Mouse (Mus musculus): ENCODE results near the gene Igsf21.

Igsf21 gene

GRCm38 (mm10) chr4:140092367-140092766 lies 154.2 kb downstream of the Igsf21 start:
- DNase-seq, result no peak

- no peak for DNase-seq
Observed at GRCm38 (mm10) chr4:140091693-140092092, 154.9 kb downstream of the Igsf21 start.

GRCm38 (mm10) chr4:140089676-140090075 lies 156.9 kb downstream of the Igsf21 start:
- DNase-seq, result no peak

GRCm38 (mm10) chr4:140088711-140089440 lies 157.7 kb downstream of the Igsf21 start:
- DNase-seq, result no peak

GRCm38 (mm10) chr4:140086192-140086591 lies 160.4 kb downstream of the Igsf21 start:
- no peak for DNase-seq

GRCm38 (mm10) chr4:140084521-140085011 lies 162.0 kb downstream of the Igsf21 start:
- no peak for DNase-seq

- DNase-seq, result no peak
Observed at GRCm38 (mm10) chr4:140084064-140084463, 162.5 kb downstream of the Igsf21 start.

- DNase-seq, result no peak
Observed at GRCm38 (mm10) chr4:140078416-140078815, 168.2 kb downstream of the Igsf21 start.

GRCm38 (mm10) chr4:140077615-140078014 lies 169.0 kb downstream of the Igsf21 start:
- no peak for DNase-seq

- peak; percentile 30 for DNase-seq
Observed at GRCm38 (mm10) chr4:140076852-140077563, 169.6 kb downstream of the Igsf21 start.

- DNase-seq, result no peak
Observed at GRCm38 (mm10) chr4:140076428-140076827, 170.2 kb downstream of the Igsf21 start.

GRCm38 (mm10) chr4:140071047-140071446 lies 175.5 kb downstream of the Igsf21 start:
- no peak for DNase-seq

- DNase-seq, result peak; percentile 32
Observed at GRCm38 (mm10) chr4:140070331-140070652, 176.3 kb downstream of the Igsf21 start.

- no peak for DNase-seq
Observed at GRCm38 (mm10) chr4:140069563-140070330, 176.8 kb downstream of the Igsf21 start.

GRCm38 (mm10) chr4:140068468-140068867 lies 178.1 kb downstream of the Igsf21 start:
- DNase-seq, result no peak

GRCm38 (mm10) chr4:140066011-140066410 lies 180.6 kb downstream of the Igsf21 start:
- no peak for DNase-seq

- DNase-seq, result no peak
Observed at GRCm38 (mm10) chr4:140063153-140063671, 183.4 kb downstream of the Igsf21 start.

- no peak for DNase-seq
Observed at GRCm38 (mm10) chr4:140060251-140060650, 186.3 kb downstream of the Igsf21 start.

GRCm38 (mm10) chr4:140053042-140053441 lies 193.5 kb downstream of the Igsf21 start:
- no peak for DNase-seq

GRCm38 (mm10) chr4:140052575-140052974 lies 194.0 kb downstream of the Igsf21 start:
- DNase-seq, result no peak

GRCm38 (mm10) chr4:140047807-140048362 lies 198.7 kb downstream of the Igsf21 start:
- DNase-seq, result no peak

GRCm38 (mm10) chr4:140043953-140044352 lies 202.6 kb downstream of the Igsf21 start:
- DNase-seq, result no peak
